Mouse (Mus musculus): ENCODE measurements around the gene Gclc.
A peak's percentile ranks its signal among the peaks of the same experiment; 100 is the strongest.
"Not testable (repeated sequence)": the region's sequence is repeated elsewhere in the genome, so short reads cannot be mapped to it uniquely, and the experiment has no call there.

Gene Gclc

DNA sequence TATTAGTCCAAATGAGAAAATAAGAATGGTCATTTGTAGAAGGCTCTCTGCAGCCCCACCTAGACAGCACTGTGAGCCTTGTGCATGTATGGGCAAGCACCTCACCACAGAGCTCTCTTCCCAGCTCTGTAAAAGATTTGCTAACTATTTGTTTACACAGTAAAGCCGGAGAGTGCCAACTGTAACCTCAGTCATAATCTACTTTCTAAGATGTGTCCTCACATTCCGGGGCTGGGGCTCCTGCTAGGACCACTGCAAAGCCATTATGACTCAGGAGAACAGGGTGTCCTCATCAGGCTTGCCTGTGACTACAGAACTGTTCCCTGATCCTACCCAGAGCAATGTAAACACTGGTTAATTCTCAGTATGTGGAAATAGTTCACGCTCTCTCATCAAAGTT lies 9.5 kb upstream of the Gclc start:
- no peak for DNase-seq (ENCODE audit: low read depth, low spot score)

GRCm38 (mm10) chr9:77746315-77746714 lies 8.0 kb upstream of the Gclc start:
- no peak for DNase-seq (ENCODE audit: low read depth, low spot score)

DNA sequence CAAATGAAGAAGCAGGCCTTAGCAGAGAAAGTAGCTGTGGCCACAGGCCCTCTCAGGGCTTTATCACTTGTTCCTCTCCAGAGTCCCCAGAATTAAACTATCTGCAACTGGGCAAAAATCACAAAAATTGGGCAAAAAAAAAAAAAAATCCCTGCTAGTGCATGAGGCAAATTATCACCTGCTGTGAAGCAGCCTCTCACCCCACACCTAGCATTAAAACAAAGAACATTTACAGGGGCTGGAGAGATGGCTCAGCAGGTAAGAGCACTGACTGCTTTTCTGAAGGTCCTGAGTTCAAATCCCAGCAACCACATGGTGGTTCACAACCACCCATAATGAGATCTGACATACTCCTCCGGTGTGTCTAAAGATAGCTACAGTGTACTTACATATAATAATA lies 6.0 kb upstream of the Gclc start:
- not testable (repeated sequence) for DNase-seq (ENCODE audit: low read depth, low spot score)

- DNase-seq (ENCODE audit: low read depth, low spot score), result peak; percentile 73
These were observed 3.9 kb upstream of the Gclc start for GRCm38 (mm10) chr9:77750133-77751060.

DNA sequence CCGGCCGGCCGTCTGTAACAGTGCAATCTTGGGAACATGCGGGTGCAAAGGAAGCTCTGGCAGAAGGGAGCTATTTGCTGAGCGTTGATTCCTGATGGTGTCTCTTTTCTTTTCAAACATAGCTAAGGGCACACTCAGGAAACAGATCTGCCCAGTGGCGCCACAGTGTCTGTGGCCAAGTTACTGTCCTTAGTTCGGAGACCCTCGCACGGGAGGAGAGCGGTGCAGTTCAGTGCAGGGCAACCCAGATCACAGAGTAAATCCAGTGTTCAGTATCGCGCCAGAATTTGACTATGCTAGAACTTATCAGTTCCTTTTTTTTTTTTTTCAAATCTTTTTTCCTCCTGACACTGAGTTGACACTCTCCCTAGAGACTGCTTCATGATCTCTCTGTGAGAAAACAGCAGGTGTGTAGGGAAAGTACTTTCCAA lies 3.2 kb upstream of the Gclc start:
- DNase-seq (ENCODE audit: low read depth, low spot score), result no peak

DNA sequence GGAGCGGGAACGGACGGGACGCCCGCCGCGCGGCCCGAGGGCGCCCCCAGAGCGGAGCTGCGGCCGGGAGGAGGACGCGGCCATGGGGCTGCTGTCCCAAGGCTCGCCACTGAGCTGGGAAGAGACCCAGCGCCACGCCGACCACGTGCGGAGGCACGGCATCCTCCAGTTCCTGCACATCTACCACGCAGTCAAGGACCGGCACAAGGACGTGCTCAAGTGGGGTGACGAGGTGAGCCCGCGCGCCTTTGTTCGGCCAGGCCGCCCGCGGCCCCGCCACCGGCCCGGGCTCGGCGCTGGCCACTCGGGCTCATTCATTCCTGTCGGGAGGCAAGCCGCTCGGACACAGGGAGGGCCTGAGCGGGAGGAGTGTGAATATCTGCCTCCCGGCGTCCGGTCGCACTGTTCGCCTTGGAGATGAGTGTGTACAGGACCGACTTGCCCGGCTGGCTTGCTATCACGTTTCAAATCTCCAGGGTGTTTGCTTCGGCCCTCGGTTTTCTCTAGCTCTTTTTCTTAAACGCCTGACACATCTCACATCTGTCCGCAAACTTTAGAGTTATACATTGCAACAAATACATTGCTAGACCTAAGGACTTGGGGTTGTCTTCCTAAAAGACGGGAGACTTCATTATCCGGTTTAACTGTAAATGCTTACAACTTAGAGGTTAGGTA lies 530 bp downstream of the Gclc start:
- no peak for DNase-seq (ENCODE audit: low read depth, low spot score)

- DNase-seq (ENCODE audit: low read depth, low spot score), result no peak
These were observed 1.1 kb downstream of the Gclc start for GRCm38 (mm10) chr9:77755403-77755784.

- DNase-seq (ENCODE audit: low read depth, low spot score), result peak; percentile 18
These were observed 1.7 kb downstream of the Gclc start for GRCm38 (mm10) chr9:77756076-77756475.

DNA sequence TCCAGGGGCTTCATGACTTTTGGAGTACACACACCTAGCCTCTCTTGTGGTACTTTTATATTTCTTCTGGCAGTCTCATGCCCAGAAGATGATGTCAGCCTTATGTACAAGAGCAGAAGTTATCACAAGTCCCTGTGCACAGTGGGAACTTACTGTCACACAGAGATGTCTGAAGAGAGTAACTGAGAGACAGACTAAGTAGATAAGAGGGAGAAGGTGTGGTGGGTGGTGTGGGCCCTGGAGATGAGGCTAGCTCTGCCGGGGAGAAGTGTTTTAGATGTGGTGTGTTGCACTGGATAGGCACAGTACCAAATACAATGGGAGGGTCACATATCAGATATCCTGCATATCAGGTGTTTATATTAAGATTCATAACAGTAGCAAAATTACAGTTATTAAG lies 3.0 kb downstream of the Gclc start:
- DNase-seq (ENCODE audit: low read depth, low spot score), result no peak

DNA sequence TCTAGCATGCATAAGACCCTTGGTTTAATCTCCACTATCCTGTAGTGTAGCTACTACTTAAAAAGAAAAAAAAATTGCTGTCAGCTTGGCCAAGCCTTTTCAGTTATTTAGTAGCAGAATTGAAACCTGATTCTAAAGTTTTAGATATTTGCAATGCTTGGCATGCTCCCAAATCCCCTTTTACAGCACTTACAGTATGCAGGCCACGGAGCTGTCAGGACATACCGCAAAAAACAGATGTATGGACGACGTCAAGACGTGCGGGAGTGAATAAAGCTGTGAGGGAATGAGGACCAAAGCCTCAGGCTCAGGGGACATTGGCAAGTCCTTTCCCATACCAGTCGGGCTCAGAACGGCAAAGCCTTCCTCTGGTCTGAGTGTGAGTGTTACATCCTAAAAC lies 4.1 kb downstream of the Gclc start:
- DNase-seq (ENCODE audit: low read depth, low spot score), result no peak

DNA sequence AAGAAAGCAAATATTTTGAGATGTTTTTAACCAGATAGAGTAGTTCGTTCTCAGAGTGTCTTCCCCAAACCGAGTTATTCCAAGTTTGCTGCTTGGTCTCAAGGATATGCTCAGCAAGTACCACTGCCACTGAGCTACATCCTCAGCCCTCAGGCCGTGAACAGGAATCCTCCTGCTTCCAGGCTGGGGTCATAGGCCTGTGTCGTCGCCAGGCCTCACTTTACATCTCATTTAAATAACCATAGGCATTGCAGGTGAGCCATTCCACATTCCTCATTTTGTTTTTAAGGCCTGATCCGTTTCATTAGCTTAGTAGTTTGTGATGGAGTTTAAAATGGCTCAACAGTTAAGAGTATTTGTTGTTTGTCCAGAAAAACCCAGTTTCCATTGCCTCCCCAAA lies 4.8 kb downstream of the Gclc start:
- DNase-seq (ENCODE audit: low read depth, low spot score), result no peak

DNA sequence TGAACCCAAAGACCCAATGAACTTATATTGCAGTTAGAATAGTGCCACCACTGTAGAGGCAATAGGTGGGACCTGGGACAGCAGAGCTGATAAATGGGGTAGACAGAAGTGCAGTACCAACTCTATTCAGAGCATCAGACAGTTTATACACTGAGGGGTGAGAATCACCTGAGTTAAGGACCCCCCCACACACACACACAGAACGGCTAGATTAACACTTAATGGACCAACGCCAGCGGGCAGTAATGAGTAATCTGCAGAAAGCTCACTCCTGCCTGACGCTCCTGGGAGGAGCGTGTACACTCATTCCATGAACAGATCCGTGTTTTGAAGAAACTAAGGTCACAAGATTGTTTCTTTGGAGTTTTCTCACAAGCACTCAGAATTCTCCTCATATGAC lies 5.4 kb downstream of the Gclc start:
- DNase-seq (ENCODE audit: low read depth, low spot score), result no peak

DNA sequence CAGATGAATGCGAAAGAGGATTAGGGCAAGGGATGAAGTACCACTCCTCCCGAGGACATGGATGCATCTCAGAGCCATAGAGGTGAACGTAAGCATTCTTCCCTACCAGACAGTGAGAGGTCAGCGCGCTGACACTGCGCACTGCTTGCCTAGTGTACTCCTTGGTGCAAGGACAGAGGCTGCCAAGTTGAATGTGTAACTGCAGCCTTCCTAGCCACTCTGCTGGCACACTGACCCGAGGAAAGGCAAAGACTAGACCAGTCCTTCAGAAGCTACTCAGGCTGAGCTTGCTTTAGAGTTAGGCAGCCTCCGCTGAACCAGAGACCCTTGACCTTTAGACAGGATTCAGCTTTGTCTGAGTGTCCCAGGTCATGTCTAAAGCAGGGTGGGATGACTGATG lies 11.9 kb downstream of the Gclc start:
- DNase-seq (ENCODE audit: low read depth, low spot score), result no peak

DNA sequence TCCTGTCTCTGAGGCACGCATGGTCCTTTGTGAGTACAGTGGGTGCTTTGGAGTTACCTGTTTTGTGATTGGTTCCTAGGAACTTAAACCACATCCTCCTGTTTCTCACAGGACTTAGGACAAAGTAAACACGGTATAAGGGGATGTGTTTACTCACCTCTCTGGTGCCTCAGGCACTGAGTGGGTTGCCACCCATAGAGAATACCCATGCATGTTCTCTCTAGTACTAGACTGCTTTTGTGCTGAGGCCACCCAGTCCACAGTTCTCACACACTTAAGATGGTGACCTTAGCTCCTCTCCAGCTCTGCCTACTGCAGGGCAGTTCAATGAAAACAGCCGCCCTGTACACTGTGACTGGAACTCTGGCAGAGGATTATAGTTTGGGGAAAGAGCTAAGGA lies 12.4 kb downstream of the Gclc start:
- no peak for DNase-seq (ENCODE audit: low read depth, low spot score)

DNA sequence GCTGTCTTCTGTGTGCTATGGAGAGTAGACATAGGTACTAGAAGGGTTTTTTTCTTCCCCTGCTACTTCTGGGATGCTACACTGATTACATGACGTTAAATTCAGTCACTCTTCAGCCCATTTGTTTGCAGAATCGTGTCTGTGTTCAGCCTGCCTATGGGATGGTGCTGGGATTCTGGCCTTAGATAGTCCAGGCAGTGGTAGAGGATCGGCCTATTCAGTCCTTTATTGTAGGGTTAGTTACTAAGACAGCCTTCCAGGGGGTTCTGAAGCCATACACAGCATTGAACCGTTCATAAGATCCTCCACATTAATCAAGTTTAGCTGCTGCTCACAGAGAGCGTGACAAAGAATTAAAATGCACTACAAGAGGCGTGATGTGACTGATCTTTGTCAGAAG lies 16.6 kb downstream of the Gclc start:
- DNase-seq (ENCODE audit: low read depth, low spot score), result no peak

- no peak for DNase-seq (ENCODE audit: low read depth, low spot score)
These were observed 17.0 kb downstream of the Gclc start for GRCm38 (mm10) chr9:77771330-77771729.

DNA sequence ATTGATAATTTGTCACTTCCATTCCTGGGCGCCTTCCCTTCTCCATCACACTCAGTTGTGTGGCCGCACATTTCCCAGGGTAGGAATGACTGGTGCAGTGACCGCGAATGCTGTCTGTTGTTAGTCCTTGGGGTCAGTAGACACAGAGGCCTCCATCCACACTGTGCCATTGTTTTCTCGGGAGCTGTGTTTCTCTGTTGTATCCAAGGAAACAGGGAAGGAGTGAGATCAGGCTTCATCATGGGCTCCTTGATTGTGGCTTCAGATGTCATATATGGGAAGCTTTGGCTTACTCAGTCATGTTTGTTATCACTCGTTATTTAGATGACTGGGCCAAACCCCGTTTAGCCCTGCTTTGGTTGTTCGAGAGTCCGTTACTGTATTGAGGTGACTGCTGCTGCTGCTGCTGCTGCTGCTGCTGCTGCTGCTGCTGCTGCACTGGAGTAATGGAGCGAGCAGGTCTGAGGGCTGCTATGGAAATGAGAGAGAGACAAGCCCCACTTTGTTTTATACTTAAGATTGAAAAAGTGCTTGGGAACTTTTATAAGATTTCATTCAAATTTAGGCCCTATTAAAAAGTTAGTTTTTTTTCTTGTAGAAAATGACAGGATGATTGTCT lies 17.5 kb downstream of the Gclc start:
- no peak for DNase-seq (ENCODE audit: low read depth, low spot score)

GRCm38 (mm10) chr9:77776720-77777515 lies 22.6 kb downstream of the Gclc start:
- no peak for DNase-seq (ENCODE audit: low read depth, low spot score)

DNA sequence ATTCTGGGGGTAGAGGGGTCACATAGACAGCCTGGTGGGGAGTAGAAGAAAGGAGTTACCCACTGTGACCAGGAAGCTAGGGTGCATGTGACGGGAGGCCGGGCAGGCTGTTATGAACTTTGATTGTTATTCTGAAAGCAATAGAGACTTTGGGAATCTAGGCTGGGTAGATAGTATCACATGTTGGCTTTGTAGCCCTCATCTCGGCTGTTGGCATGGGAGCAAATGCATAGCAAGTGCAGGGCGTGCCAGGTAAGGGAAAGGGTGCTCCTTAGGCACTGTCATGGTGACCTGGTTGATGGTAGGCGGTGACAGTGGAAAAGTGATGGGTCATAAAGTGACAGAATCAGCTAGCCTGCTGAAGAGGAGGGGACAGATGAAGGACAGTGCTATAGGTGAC lies 23.3 kb downstream of the Gclc start:
- no peak for DNase-seq (ENCODE audit: low read depth, low spot score)

DNA sequence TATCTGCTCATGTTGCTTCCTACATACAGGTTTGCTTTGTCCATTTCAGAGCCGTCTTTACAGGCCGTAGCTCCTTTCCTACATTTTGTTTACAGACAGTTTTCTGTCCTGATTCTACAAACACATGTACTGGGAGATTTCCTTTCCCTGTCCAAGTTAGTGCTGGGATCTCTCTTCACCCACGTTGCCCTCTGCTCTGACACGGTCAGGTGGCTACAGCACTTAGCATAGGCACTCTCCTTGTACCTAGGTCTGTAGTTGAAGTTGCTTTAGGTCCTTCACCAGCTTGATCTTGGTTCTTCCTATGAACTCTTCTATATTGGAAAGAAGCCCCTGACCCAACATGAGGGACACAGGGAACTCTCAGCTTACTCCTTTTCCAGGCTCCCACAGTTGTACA lies 25.4 kb downstream of the Gclc start:
- no peak for DNase-seq (ENCODE audit: low read depth, low spot score)

DNA sequence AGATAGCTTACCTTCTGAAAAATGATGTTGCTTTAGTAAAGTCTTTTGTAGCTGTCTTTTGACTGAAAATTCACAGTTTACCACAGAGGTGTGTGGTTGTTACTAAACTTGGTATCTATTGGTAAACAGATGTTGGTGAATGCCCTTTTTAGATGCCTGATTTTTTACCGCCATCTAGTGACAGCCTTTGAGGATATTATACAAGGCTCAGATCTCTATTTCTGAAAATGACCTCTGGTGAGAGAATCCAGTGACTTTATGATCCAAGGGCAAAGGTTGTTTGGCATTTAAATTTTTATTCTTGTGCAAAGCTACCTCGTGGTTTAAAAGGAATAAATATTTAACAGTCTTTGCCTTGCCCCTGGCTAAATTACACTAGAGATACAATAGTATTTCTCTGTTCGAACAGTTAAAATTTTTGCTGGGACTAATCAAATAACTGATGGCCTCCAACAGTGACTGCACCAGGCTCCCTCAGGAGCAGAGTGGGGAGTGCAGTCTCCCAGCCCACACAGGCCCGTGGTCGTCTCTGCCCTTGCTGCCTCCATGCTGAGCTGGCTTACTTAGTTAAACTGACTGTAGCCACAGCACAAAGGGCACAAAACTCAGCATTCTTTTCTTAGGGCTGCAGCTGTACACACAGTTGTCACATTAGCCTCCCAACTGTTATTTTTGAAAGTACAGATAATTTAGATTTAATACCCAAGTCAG lies 27.3 kb downstream of the Gclc start:
- DNase-seq (ENCODE audit: low read depth, low spot score), result peak; percentile 29

All from retina, adult 2 months (tissue).